Mouse (Mus musculus): ENCODE results near the gene Prc1.

DNA sequence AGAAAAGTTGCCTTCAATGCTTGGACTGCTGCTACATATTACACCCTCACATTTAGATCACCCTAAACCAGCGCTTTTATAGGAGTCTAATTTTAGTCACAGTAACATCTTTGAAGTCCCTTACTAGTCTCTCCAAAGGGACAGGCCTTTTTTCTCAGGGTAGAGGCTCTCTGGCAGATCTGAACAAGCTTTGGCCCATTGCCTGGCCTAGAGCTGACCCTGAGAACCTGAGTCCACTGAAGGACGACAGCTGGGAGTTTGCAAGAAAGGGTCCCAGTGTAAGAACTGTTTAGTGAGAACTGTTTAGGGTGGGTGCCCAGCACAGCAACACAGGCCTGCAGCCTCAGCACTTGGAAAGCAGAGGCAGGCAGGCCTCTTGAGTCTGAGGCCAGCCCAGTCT, 71.5 kb downstream of the Prc1 start:
- TF ChIP-seq POLR2A (IDR thresholded peaks at IDR 0.05; ENCODE audit: extremely low read depth, insufficient read depth, low read length) (no peak), CTCF (IDR thresholded peaks at IDR 0.05; ENCODE audit: low read depth, low read length) (no peak)
